Mouse (Mus musculus): Measurements from ENCODE around the gene Ccl3.
A peak's percentile ranks its signal among the peaks of the same experiment; 100 is the strongest.

Ccl3 gene

GRCm38 (mm10) chr11:83619037-83619436, 30.1 kb downstream of the Ccl3 start:
- DNase-seq (ENCODE audit: low spot score) = no peak

GRCm38 (mm10) chr11:83618238-83618637, 30.9 kb downstream of the Ccl3 start:
- DNase-seq (ENCODE audit: low spot score) = no peak

- DNase-seq (ENCODE audit: low spot score) = peak; percentile 47
These were observed 32.6 kb downstream of the Ccl3 start for GRCm38 (mm10) chr11:83616586-83616985.

GRCm38 (mm10) chr11:83610900-83611299, 38.3 kb downstream of the Ccl3 start:
- DNase-seq (ENCODE audit: low spot score) = no peak

- DNase-seq (ENCODE audit: low spot score) = no peak
These were observed 42.8 kb downstream of the Ccl3 start for GRCm38 (mm10) chr11:83606396-83606795.

- DNase-seq (ENCODE audit: low spot score) = no peak
These were observed 43.6 kb downstream of the Ccl3 start for GRCm38 (mm10) chr11:83605535-83605934.

GRCm38 (mm10) chr11:83604698-83605097, 44.5 kb downstream of the Ccl3 start:
- no peak for DNase-seq (ENCODE audit: low spot score)

GRCm38 (mm10) chr11:83603399-83603798, 45.8 kb downstream of the Ccl3 start:
- no peak for DNase-seq (ENCODE audit: low spot score)

- DNase-seq (ENCODE audit: low spot score) = no peak
These were observed 48.6 kb downstream of the Ccl3 start for GRCm38 (mm10) chr11:83600576-83600975.

- DNase-seq (ENCODE audit: low spot score) = no peak
These were observed 50.2 kb downstream of the Ccl3 start for GRCm38 (mm10) chr11:83598991-83599390.

GRCm38 (mm10) chr11:83598207-83598837, 50.8 kb downstream of the Ccl3 start:
- no peak for DNase-seq (ENCODE audit: low spot score)

All from yolk sac, embryonic 10.5 days (tissue).